Mouse (Mus musculus) urinary bladder, postnatal 36 days (tissue): ENCODE results near the gene Mat2a.

Experiments used
- DNase-seq, 2 experiments: peaks; one replicate each; pipeline ENCODE4 v3.0.0; 2022; ENCODE audit warnings: low spot score in 2 of 2, mixed read lengths in 1 of 2

Gene Mat2a

DNA sequence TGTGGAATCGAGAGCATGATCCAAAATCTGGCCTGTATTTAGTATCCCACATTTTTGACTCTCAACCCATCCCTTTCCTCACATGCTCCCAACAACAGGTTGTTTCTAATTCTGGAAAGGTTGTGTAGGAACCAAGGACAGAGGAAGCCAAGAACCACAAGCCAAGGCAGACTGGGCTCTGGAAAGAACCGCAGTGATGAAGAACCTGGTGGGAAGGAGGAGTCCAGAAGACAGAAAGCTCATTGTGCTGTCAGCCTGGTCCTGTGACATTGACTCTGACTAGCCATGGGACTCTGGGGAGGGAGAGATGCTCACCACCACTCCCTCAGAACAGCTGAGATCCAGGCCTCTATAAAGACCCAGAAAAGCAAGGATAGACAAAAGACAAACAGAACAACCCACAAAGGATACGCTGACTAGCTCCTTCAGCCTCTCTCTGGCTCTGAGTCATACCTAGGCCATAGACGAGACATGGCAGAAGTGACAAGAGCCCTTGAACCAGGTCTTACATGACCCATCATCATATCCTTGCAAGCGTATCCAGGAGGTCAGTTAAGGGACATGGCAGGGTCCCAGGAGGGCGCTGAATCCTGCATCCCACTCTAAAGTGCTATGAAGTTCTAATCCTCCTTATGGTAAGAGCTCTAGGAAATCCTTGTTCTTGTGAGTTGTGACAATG is 56.1 kb downstream of the Mat2a start:
- DNase-seq = no peak
